Mouse (Mus musculus): ENCODE results near the gene Nxph1. TPM values are rescaled to one million over a fixed set of nuclear protein-coding genes. Genes with fewer than 3 reads are reported as not detected.

Nxph1 gene
- 0.13 and 0.56 TPM in 2 replicates for polyA plus RNA-seq (2015; fragmentation: Nextera tagmentation; extraction: Ambion mirVana)

DNA sequence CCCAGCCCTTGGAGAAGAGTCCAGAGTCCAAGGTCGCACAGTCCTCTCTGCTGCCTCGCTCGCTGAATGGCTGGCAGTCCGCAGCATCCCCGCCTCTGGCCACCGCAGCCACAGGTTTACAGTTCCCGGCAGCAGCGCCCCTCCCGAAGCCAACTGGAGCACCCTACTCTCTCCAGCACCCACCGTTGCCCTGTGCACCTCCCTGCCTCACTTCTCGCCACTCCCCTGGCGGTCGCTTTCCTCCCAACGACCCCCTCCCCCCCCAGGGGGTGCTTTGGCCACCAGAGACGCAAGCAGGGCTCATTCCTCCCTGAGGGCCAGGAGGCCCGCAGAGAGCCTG, at the start of gene Nxph1:
Gene Nxph1 (plus strand): TSS at position 301 of the 340 bp plus-strand sequence.

Other genes with a start within 250 kb of the Nxph1 start
- 4.6 and 5.9 TPM in 2 replicates for gene Ica1, start 169.9 kb upstream of the Nxph1 start, polyA plus RNA-seq (2015; fragmentation: Nextera tagmentation; extraction: Ambion mirVana)

All from skeletal muscle tissue, postnatal 0 days (tissue).